ENCODE assay signal across 28 mouse cellular contexts in the genomic region with DNA sequence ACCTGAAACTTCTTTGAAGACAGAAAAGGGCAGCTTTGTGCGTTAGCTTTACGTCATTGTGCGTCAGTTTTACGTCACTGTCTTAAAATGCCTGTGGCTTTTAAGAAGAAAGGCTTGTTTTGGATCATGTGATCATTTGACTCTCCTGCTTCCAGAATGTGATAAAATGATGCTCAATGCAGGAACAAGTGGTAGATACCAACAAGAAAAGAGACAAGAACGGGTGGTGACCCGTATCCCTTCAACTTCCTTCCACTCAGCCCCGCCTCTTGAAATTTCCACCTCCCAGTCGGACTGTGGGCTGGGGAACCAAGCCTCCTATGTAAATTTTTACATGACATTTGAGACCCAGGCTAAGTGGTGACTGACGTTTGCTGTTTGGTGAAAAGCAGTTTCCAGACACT. TPM values are rescaled to one million over a fixed set of nuclear protein-coding genes. Genes with fewer than 3 reads are reported as not detected.
A peak's percentile ranks its signal among the peaks of the same experiment; 100 is the strongest.
DNase-seq lines count a peak whose midpoint lies in the region; ATAC-seq and TF ChIP-seq lines count a peak whose summit lies in the region.
"Had no signal": no experiment of that assay in that cellular context is flagged by ENCODE, and none has a peak within 500 bp of the region (broad histone marks: within the 10 kb centered on the region; RNA-seq: fewer than 3 reads in every experiment).

No protein-coding gene starts in this region.

- TF ChIP-seq POLR2A in heart, adult 2 months (IDR thresholded peaks at IDR 0.05; ENCODE audit: insufficient read depth, low read depth, low read length), result no peak

- ATAC-seq in heart, embryonic 11.5 days (replicated peaks; ENCODE audit: insufficient number of reproducible peaks, low FRiP score, low TSS enrichment), result no peak
- peak; percentile 82 for ATAC-seq in lung, postnatal 0 days
- ATAC-seq in erythroid progenitor cell, adult 5-6 weeks (replicated peaks; ENCODE audit: low FRiP score, poor library complexity, severe bottlenecking), result no peak
- ATAC-seq: forebrain, postnatal 0 days; hindbrain, postnatal 0 days; intestine, postnatal 0 days; liver, postnatal 0 days had no signal

- H3K4me2 ChIP-seq in heart, embryonic 11.5 days, result peak overlapping the region; percentile 12; the same call in 1 of the 2 replicates
- H3K4me2 ChIP-seq in lung, postnatal 0 days (replicated peaks; ENCODE audit: low read depth, low read length), result no peak overlapping the region
- H3K4me2 ChIP-seq: kidney, embryonic 15.5 days; neural tube, embryonic 13.5 days had no signal

- no peaks in the 10 kb centered on the region for H3K79me2 ChIP-seq in heart, adult 2 months (replicated peaks; ENCODE audit: control insufficient read depth, insufficient read depth, low read length)

- no peak overlapping the region for H3K9ac ChIP-seq in heart, embryonic 11.5 days (ENCODE audit: low read depth, low read length)
- no peak overlapping the region for H3K9ac ChIP-seq in heart, adult 2 months (ENCODE audit: low read depth, low read length)
- no peak overlapping the region for H3K9ac ChIP-seq in lung, postnatal 0 days (replicated peaks; ENCODE audit: low read depth)
- H3K9ac ChIP-seq: forebrain, postnatal 0 days; kidney, embryonic 15.5 days; liver, postnatal 0 days; neural tube, embryonic 13.5 days had no signal

- no peak for TF ChIP-seq EP300 in heart, adult 2 months (IDR thresholded peaks at IDR 0.05; ENCODE audit: insufficient read depth, low read depth, low read length)
- peak; percentile 97 for TF ChIP-seq EP300 in lung, postnatal 0 days (IDR thresholded peaks at IDR 0.05)

- DNase-seq in heart, adult 2 months, result no peak
- peak; percentile 27 for DNase-seq in retina, embryonic 14.5 days (ENCODE audit: low spot score)
- DNase-seq in retina, postnatal 1 day, result no peak
- DNase-seq in lung, postnatal 0 days (ENCODE audit: low spot score), result peak; percentile 82
- no peak for DNase-seq in right cerebral cortex, adult 18-20 months
- DNase-seq: adrenal gland, postnatal 14 days; B cell, adult 2 months; embryo, embryonic 11 days; forebrain, postnatal 0 days; gastrocnemius, postnatal 14 days; kidney, postnatal 4 days; layer of hippocampus, adult 9-11 months; left cerebral cortex, postnatal 4 days; liver; liver, postnatal 0 days; midbrain, embryonic 14.5 days; right cerebral cortex, postnatal 14 days; spleen, adult 18-20 months; thymus, postnatal 36 days had no signal

- H3K36me3 ChIP-seq in heart, embryonic 11.5 days (ENCODE audit: control insufficient read depth, insufficient read depth, low read length), result no peaks in the 10 kb centered on the region
- H3K36me3 ChIP-seq in heart, adult 2 months (ENCODE audit: control insufficient read depth, insufficient read depth, low read length), result no peaks in the 10 kb centered on the region
- H3K36me3 ChIP-seq in lung, postnatal 0 days (ENCODE audit: insufficient read depth, low read length), result no peaks in the 10 kb centered on the region
- H3K36me3 ChIP-seq: hindbrain, embryonic 10.5 days; kidney, embryonic 15.5 days; neural tube, embryonic 13.5 days had no signal

- peak overlapping the region; percentile 81 for H3K27ac ChIP-seq in heart, embryonic 11.5 days (ENCODE audit: low read depth, low read length)
- H3K27ac ChIP-seq in heart, adult 2 months, result no peak overlapping the region; the same call in 1 of the 2 replicates
- H3K27ac ChIP-seq in lung, postnatal 0 days (ENCODE audit: low read length), result peak overlapping the region; percentile 48; the same call in 1 of the 2 replicates
- H3K27ac ChIP-seq: hindbrain, embryonic 10.5 days; hindbrain, postnatal 0 days; kidney, embryonic 15.5 days; left cerebral cortex, adult 2 months; neural tube, embryonic 13.5 days had no signal

- peaks cover 2% of the 10 kb centered on the region; the same call in 1 of the 2 replicates for H3K9me3 ChIP-seq in heart, embryonic 11.5 days (replicated peaks; ENCODE audit: control insufficient read depth, low read length)
- H3K9me3 ChIP-seq in lung, postnatal 0 days (ENCODE audit: low read length), result no peaks in the 10 kb centered on the region
- H3K9me3 ChIP-seq: kidney, embryonic 15.5 days had no signal

- 59% methylated on average over 9 of the region's 9 CpGs for WGBS in heart, embryonic 11.5 days (ENCODE audit: insufficient replicate concordance)
- WGBS in heart, adult 2 months, result 66% methylated on average over 9 of the region's 9 CpGs
- WGBS in lung, postnatal 0 days, result 50% methylated on average over 9 of the region's 9 CpGs

- H3K4me3 ChIP-seq in heart, embryonic 11.5 days (ENCODE audit: low read depth, low read length), result no peak overlapping the region
- H3K4me3 ChIP-seq in heart, adult 2 months, result no peak overlapping the region
- H3K4me3 ChIP-seq in lung, postnatal 0 days (ENCODE audit: low read depth, low read length), result no peak overlapping the region
- H3K4me3 ChIP-seq: hindbrain, embryonic 10.5 days; kidney, embryonic 15.5 days; left cerebral cortex, adult 2 months; megakaryocyte, embryonic 14.5 days; neural tube, embryonic 13.5 days had no signal

- intact Hi-C loops in heart, adult 2 months (cut with DNase I), result no loop called here

- H3K4me1 ChIP-seq in heart, embryonic 11.5 days (ENCODE audit: control insufficient read depth, insufficient read depth, low read length), result peaks cover 19% of the 10 kb centered on the region
- peaks cover 9% of the 10 kb centered on the region for H3K4me1 ChIP-seq in heart, adult 2 months (ENCODE audit: control insufficient read depth, insufficient read depth, low read length)
- H3K4me1 ChIP-seq in lung, postnatal 0 days (ENCODE audit: insufficient read depth, low read depth, low read length), result no peaks in the 10 kb centered on the region; the same call in 1 of the 2 replicates
- H3K4me1 ChIP-seq: megakaryocyte, embryonic 14.5 days; neural tube, embryonic 13.5 days had no signal

- no peak for TF ChIP-seq CTCF in heart, adult 2 months (IDR thresholded peaks at IDR 0.05)
- no peak for TF ChIP-seq CTCF in lung, postnatal 0 days (IDR thresholded peaks at IDR 0.05)

- no peaks in the 10 kb centered on the region for H3K27me3 ChIP-seq in heart, embryonic 11.5 days (ENCODE audit: control insufficient read depth, insufficient read depth, low read length)
- H3K27me3 ChIP-seq in heart, adult 2 months (ENCODE audit: control insufficient read depth, insufficient read depth, low read length), result no peaks in the 10 kb centered on the region
- no peaks in the 10 kb centered on the region for H3K27me3 ChIP-seq in lung, postnatal 0 days (replicated peaks; ENCODE audit: insufficient read depth, low read length)
- H3K27me3 ChIP-seq: kidney, embryonic 15.5 days; megakaryocyte, embryonic 14.5 days; neural tube, embryonic 13.5 days had no signal

RNA-seq across cellular contexts. Expression of a gene that starts 13.5 kb away (rescaled TPM):
- polyA plus RNA-seq in heart, embryonic 11.5 days (2014; fragmentation: Nextera tagmentation; extraction: Ambion mirVana), result 122 and 141 TPM in 2 replicates
- total RNA-seq in heart, adult 2 months (2021), result 100 to 1,000 TPM; 135 to 147 TPM
- 115 and 143 TPM in 2 replicates for polyA plus RNA-seq in heart, adult 2 months (2012; rRNA removed)
- polyA plus RNA-seq in lung, postnatal 0 days (2015; fragmentation: Nextera tagmentation; extraction: Ambion mirVana), result 5.3 and 5.8 TPM in 2 replicates
- total RNA-seq in erythroid progenitor cell, adult 5-6 weeks (2015; ENCODE audit: low replicate concordance), result not detected in 2 replicates
- total RNA-seq in erythroid progenitor cell, adult 5-6 weeks (2017; ENCODE audit: low replicate concordance), result 2.3 TPM in 1 of 2 replicates, not detected in the other

Comparison
In these comparisons a context has a peak if more than half of its experiments do, and no peak if none do; other contexts are left out.
1. DNase-seq: peak in retina, embryonic 14.5 days (single experiment) and lung, postnatal 0 days (single experiment); none in heart, adult 2 months (0 of 2), retina, postnatal 1 day (single experiment) and right cerebral cortex, adult 18-20 months (single experiment).
2. RNA of a gene that starts 13.5 kb away (polyA plus RNA-seq): 122 to 141 TPM in heart, embryonic 11.5 days and 115 to 143 TPM in heart, adult 2 months; 5.3 to 5.8 TPM in lung, postnatal 0 days; every median in the first group is over 10 times any median in the second.